Mouse (Mus musculus): ENCODE measurements around the gene Lmod2.
A peak's percentile ranks its signal among the peaks of the same experiment; 100 is the strongest.

DNA sequence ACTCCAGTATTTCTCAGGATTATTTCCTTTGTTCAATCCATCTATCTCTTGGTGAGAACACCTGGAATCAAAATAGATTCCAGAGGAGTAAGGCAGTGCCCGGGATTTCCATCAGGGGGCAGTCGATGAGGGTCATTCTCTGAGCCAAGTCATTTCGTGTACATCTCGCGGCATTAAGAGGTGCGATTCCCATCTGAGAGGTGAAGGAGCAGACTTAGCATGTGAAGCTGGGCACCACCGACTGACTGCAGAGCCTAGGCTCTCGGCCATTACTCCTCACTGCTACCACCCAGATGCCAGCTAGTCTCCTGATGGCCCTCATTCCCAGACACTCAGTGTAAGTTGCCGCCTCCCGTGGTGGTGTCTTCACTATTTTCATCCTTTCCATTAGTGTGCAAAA lies 8.9 kb downstream of the Lmod2 start:
- TF ChIP-seq CTCF (IDR thresholded peaks at IDR 0.05) (peak; percentile 59), POLR2A (IDR thresholded peaks at IDR 0.05; ENCODE audit: insufficient read depth, low read depth, low read length) (peak; percentile 69)
